Mouse (Mus musculus) cortical plate, adult 2 months (tissue): ENCODE data around the gene Irgc1.

Experiments
- CTCF ChIP-seq: fragments of 200-500 bp; IDR thresholded peaks from 2 replicates; pipeline ENCODE4 v1.5.1; 2011; ENCODE audit warnings: mild to moderate bottlenecking, control low read depth, low read length; ENCODE audit not compliant: insufficient read depth; ENCODE audit errors: extremely low read depth
- POLR2A ChIP-seq: fragments of 200-500 bp; IDR thresholded peaks from 2 replicates; pipeline ENCODE4 v1.6.1; 2011; ENCODE audit warnings: mild to moderate bottlenecking, low read length, control low read depth; ENCODE audit not compliant: insufficient read depth; ENCODE audit errors: extremely low read depth

DNA sequence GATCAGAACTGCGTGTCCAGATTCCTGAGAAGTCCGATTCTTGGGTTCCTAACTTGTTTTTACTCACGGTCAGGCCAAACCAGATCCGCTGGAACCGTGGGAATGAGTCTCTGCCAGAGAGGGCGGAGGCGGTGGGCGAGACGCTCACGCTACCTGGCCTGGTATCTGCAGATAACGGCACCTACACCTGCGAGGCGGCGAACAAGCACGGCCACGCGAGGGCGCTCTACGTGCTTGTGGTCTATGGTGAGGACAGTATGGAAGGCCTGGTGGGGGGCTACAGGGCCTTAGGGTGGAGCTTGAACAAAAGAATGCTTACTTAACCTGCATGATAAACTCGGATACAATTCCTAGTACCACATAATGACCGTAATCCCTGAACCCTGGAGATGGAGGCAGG, 49.4 kb upstream of the Irgc1 start:
- TF ChIP-seq POLR2A: no peak
- TF ChIP-seq CTCF: 0 out of 2 replicates have a peak, but pooled peaks have one; percentile 10
